Mouse (Mus musculus): ENCODE measurements around the gene Olfr509. TPM values are rescaled to one million over a fixed set of nuclear protein-coding genes. Genes with fewer than 3 reads are reported as not detected.
"Not testable (repeated sequence)": the region's sequence is repeated elsewhere in the genome, so short reads cannot be mapped to it uniquely, and the experiment has no call there.

Gene Olfr509
- 0.06 and 0.25 TPM in 2 replicates for polyA plus RNA-seq (2015; fragmentation: Nextera tagmentation; extraction: Ambion mirVana)

DNA sequence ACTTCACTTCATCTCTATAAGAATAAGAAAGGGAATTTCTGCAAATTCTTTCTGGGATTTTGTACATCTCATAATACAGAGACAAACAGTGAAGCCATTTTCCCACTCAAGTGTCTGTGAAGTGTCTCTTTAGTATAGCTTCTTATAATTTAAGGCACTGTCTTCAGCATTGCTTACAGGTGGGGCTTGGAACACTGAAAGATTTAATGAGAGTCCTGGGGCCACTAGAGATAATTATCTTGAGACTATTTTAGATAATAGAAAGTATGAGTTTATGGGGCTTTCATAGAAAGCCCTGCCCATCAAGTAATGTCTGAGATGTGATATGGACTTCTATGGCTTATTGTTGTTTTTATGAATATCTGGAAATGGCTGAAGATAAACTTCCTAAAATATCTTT lies at the start of gene Olfr509:
Gene Olfr509, minus strand, starts transcription at position 101 of the 400 bp plus-strand sequence.
- Histone ChIP-seq H3K4me1 (no peaks in the 10 kb centered on the region), H3K9ac (no peak within 1 kb of the TSS), H3K27ac (no peak within 1 kb of the TSS), H3K9me3 (no peaks in the 10 kb centered on the region), H3K4me3 (no peak within 1 kb of the TSS), H3K27me3 (no peaks in the 10 kb centered on the region), H3K36me3 (no peaks in the 10 kb centered on the region), H3K4me2 (no peak within 1 kb of the TSS)
- ATAC-seq (ENCODE audit: insufficient number of reproducible peaks, insufficient read depth, low FRiP score, low TSS enrichment, low read depth), result no peak

DNA sequence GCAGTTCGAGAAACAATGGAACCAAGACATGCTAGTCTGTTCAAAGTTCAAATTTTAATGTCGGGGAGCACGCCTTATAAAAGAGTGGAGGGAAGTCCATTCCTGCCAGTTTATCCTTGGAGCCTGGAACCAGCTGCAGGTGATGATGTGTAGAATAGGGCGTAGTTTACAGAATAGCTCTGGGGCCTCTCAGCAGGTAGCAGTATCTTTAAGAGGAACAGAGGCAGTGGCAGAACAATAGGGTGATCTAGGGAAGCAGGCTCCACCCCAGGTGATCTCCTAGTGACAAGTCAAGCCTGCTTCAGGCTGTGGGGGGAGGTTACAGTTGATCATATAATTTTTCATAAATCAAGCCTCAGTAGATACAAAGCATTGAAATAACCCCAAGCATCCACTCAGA lies 27.2 kb upstream of the Olfr509 start:
- Histone ChIP-seq H3K27me3 (no peaks in the 10 kb centered on the region), H3K4me1 (no peaks in the 10 kb centered on the region), H3K4me3 (no peak overlapping the region), H3K9ac (no peak overlapping the region), H3K9me3 (0 out of 2 replicates have a peak, but pooled peaks cover 3% of the 10 kb centered on the region), H3K36me3 (no peaks in the 10 kb centered on the region), H3K4me2 (no peak overlapping the region), H3K27ac (no peak overlapping the region)
- 80% methylated on average over 4 of the region's 4 CpGs for WGBS
- no peak for ATAC-seq (ENCODE audit: insufficient number of reproducible peaks, insufficient read depth, low FRiP score, low TSS enrichment, low read depth)

DNA sequence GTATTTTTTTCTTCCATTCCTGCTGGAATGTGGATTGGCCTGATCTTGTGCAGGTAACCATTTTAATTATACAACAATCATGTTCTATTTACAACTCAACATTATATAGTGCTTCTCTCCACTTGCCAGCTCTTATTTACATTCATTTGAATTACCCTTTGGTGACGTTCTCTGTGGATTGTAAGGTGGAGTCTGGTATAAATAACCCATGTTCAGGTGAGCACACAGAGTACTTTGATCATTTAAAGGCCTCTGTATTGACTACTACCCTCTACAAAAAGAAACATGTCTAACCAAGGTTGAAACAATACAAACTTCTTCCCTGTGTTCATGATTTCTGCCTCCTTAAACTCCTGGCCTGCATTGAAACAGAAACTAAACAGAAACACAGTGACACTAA lies 19.4 kb upstream of the Olfr509 start:
- H3K9me3 ChIP-seq, result no peaks in the 10 kb centered on the region
- no peak for ATAC-seq (ENCODE audit: insufficient number of reproducible peaks, insufficient read depth, low FRiP score, low TSS enrichment, low read depth)
- no peak overlapping the region for H3K9ac ChIP-seq
- no peaks in the 10 kb centered on the region for H3K36me3 ChIP-seq
- no peak overlapping the region for H3K4me2 ChIP-seq
- H3K4me1 ChIP-seq, result no peaks in the 10 kb centered on the region
- no peak overlapping the region for H3K4me3 ChIP-seq
- 62% methylated on average over 1 of the region's 1 CpGs for WGBS
- H3K27ac ChIP-seq, result no peak overlapping the region
- no peaks in the 10 kb centered on the region for H3K27me3 ChIP-seq

DNA sequence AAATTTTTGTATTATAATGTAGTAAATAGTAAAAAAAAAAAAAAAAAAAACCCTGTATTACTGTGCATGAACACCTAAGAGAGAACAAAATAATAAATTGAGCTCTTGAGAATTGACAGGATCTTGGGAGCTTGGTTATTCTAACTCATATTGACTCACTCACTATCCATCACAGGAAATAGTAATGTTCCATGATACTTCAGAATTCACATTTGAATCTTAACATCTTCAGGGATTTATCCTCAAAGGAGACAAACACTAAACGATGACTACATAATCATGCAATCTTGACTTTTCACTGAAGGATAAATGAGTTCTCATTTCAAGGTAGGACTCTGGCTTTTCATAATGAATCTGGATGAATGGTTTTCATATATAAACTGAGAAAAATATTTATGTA lies 14.4 kb upstream of the Olfr509 start, which contains the start of gene Olfr510:
Gene Olfr510, plus strand, starts transcription at position 301 of the 400 bp plus-strand sequence.
- H3K4me1 ChIP-seq, result no peaks in the 10 kb centered on the region
- H3K27ac ChIP-seq, result no peak within 1 kb of the TSS
- WGBS, result 81% methylated on average over 1 of the region's 1 CpGs
- no peak within 1 kb of the TSS for H3K4me3 ChIP-seq
- H3K9ac ChIP-seq, result no peak within 1 kb of the TSS
- no peaks in the 10 kb centered on the region for H3K9me3 ChIP-seq
- ATAC-seq (ENCODE audit: insufficient number of reproducible peaks, insufficient read depth, low FRiP score, low TSS enrichment, low read depth), result no peak
- no peak within 1 kb of the TSS for H3K4me2 ChIP-seq
- H3K27me3 ChIP-seq, result no peaks in the 10 kb centered on the region
- H3K36me3 ChIP-seq, result no peaks in the 10 kb centered on the region

DNA sequence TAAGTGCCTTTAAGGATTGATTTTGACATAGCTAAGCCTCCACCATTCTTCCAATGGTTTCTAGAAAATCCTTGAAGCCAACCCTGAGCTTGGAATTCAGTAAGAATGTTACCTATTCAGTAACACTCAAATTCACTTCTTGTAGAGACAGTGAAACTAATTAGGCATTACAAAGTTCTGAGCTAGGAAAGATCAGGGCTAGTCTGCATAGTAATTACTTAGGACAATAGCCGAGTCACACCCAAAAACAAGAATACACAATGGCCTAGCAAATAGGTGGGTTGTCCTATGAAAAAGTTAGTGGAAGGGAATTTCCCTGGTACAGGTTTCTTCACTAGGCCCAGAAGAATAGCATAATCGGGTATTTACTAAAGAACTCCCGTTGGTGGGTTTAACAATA lies 10.7 kb upstream of the Olfr509 start:
- 85% methylated on average over 3 of the region's 3 CpGs for WGBS
- H3K9me3 ChIP-seq, result no peaks in the 10 kb centered on the region
- H3K9ac ChIP-seq, result no peak overlapping the region
- no peaks in the 10 kb centered on the region for H3K4me1 ChIP-seq
- no peak overlapping the region for H3K4me2 ChIP-seq
- H3K27ac ChIP-seq, result no peak overlapping the region
- H3K4me3 ChIP-seq, result no peak overlapping the region
- ATAC-seq (ENCODE audit: insufficient number of reproducible peaks, insufficient read depth, low FRiP score, low TSS enrichment, low read depth), result no peak
- no peaks in the 10 kb centered on the region for H3K27me3 ChIP-seq
- H3K36me3 ChIP-seq, result no peaks in the 10 kb centered on the region

DNA sequence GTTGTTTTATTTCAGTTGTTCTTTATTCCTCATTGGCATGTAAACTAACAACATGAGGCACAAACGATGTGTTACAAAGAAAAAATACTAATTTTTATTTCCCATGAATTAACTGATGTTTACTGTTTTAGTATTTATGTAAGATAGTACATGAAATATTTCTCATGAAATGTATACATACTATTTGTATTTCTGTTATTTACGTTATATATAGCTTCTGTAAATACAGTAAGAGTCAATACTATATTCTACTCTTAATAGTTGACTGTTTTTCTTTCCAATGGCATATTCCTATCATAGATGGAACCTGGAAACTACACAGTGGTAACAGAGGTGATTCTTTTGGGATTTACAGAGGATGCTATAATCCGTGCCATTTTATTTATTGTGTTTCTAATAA lies 22.0 kb downstream of the Olfr509 start, which contains the start of gene Olfr508:
Gene Olfr508, plus strand, starts transcription at position 301 of the 400 bp plus-strand sequence.
- no peak for ATAC-seq (ENCODE audit: insufficient number of reproducible peaks, insufficient read depth, low FRiP score, low TSS enrichment, low read depth)
- Histone ChIP-seq H3K27me3 (no peaks in the 10 kb centered on the region), H3K9me3 (no peaks in the 10 kb centered on the region), H3K4me3 (no peak within 1 kb of the TSS), H3K36me3 (no peaks in the 10 kb centered on the region), H3K9ac (no peak within 1 kb of the TSS), H3K4me2 (no peak within 1 kb of the TSS), H3K27ac (no peak within 1 kb of the TSS), H3K4me1 (no peaks in the 10 kb centered on the region)
- WGBS, result 80% methylated on average over 3 of the region's 3 CpGs

DNA sequence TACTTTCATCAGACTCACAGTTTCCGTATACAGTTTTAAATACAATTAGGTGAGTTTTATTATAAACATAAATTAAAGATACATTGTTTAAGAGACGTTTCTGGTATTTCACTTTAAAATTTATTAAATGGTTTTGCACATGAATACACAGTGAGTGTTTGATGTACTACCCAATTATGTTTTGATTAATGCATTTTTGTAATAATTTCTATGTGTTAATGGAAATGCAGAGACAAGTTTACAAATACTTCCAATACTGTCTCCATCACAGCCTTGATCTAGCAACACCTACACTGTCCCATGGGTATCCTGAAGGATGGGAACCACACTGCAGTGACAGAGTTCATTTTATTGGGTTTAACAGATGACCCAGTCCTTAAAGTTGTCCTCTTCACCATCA lies 30.2 kb downstream of the Olfr509 start, which contains the start of gene Olfr507:
Gene Olfr507, plus strand, starts transcription at position 301 of the 400 bp plus-strand sequence.
- Histone ChIP-seq H3K4me2 (no peak within 1 kb of the TSS), H3K27ac (no peak within 1 kb of the TSS), H3K27me3 (no peaks in the 10 kb centered on the region), H3K4me3 (no peak within 1 kb of the TSS), H3K9me3 (no peaks in the 10 kb centered on the region), H3K4me1 (no peaks in the 10 kb centered on the region), H3K36me3 (no peaks in the 10 kb centered on the region), H3K9ac (no peak within 1 kb of the TSS)
- ATAC-seq (ENCODE audit: insufficient number of reproducible peaks, insufficient read depth, low FRiP score, low TSS enrichment, low read depth), result no peak
- 79% methylated on average over 2 of the region's 2 CpGs for WGBS

DNA sequence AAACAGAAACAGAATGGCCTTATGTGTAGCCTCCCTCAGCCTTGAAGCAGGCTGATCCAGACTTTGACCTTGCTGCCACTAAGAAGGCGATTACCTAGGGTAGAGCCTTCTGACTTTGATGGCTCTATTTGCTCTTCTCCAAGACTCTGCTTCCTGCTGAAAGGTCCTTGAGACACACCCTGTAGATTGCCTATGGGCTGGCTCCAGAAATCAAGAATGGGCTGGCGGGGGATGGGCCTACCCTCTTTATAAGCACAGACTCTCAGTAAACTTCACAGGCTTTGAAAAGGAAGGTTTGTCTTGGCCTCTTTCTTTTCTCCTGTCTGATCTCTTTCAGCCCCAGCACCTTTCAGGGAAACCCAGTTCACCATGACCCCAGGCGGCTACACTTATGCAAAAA lies 34.9 kb downstream of the Olfr509 start:
- not testable (repeated sequence) for H3K36me3 ChIP-seq; ATAC-seq (ENCODE audit: insufficient number of reproducible peaks, insufficient read depth, low FRiP score, low TSS enrichment, low read depth); H3K9me3 ChIP-seq; H3K4me3 ChIP-seq; H3K4me2 ChIP-seq; H3K27me3 ChIP-seq; H3K4me1 ChIP-seq; H3K27ac ChIP-seq; H3K9ac ChIP-seq
- WGBS, result 51% methylated on average over 3 of the region's 3 CpGs

DNA sequence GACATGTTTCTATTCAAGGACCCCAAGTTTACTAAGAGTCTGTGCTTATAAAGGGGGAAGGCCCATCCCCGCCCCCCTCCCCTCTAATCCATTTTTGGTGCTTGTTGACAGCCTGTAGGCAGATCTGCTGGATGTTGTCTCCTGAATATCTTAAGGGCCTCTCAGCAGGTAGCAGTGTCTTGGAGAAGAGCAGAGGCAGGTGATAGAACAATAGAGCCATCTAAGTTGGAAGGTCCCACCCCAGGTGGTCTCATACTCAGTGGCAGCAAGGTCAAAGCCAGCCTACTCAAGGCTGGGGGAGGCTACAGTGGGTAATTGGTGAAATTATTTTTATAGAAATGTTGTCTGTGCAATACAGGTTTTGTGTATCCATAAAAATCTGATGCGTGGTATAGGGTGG lies 37.6 kb downstream of the Olfr509 start:
- no peak overlapping the region for H3K9ac ChIP-seq
- H3K4me1 ChIP-seq, result no peaks in the 10 kb centered on the region
- H3K4me2 ChIP-seq, result no peak overlapping the region
- H3K4me3 ChIP-seq, result no peak overlapping the region
- WGBS, result 87% methylated on average over 2 of the region's 2 CpGs
- no peak for ATAC-seq (ENCODE audit: insufficient number of reproducible peaks, insufficient read depth, low FRiP score, low TSS enrichment, low read depth)
- H3K27me3 ChIP-seq, result no peaks in the 10 kb centered on the region
- no peaks in the 10 kb centered on the region for H3K36me3 ChIP-seq
- H3K27ac ChIP-seq, result no peak overlapping the region
- H3K9me3 ChIP-seq, result no peaks in the 10 kb centered on the region

DNA sequence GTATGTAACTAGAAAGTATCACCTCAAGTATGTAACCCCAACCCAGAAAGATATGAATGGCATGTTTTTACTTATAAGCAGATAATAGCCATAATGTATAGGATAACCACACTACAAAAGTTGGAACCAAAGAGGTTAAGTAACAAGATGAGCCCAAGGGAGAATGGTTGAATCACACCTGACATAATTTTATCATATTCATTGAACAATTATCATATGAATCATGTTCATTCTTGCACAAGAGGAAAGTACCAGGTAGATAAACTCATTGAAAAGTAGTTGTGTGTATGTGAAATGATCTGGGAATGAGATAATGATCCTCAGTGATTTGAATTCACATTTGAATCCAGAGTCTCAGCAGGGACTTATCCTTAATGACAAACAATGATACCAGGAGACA lies 41.2 kb downstream of the Olfr509 start, which contains the start of gene Olfr506:
Gene Olfr506, plus strand, starts transcription at position 301 of the 400 bp plus-strand sequence.
- Histone ChIP-seq H3K4me1 (no peaks in the 10 kb centered on the region), H3K36me3 (no peaks in the 10 kb centered on the region), H3K9me3 (no peaks in the 10 kb centered on the region)

DNA sequence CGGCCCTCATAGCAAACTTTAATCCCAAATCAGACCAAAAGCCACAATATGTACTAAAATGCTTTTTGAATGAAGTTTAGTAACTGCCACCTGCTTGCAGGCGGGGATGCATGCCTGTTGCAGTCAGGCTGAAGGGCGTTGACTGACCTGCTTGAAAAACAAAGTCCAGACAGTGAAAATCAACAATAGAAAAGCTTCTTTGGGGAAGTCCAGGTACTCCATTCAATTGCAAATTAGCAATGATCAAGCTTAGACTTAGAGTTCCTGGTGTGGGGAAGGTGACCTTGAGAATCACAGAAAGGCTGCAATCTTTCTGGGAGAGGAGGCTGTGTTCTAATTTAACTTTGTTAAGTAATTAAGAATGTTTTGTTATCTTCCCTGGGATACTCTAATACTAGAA lies 49.8 kb downstream of the Olfr509 start:
- not testable (repeated sequence) for H3K9ac ChIP-seq; H3K4me1 ChIP-seq; H3K27ac ChIP-seq; H3K4me3 ChIP-seq; H3K36me3 ChIP-seq; H3K27me3 ChIP-seq; H3K9me3 ChIP-seq; ATAC-seq (ENCODE audit: insufficient number of reproducible peaks, insufficient read depth, low FRiP score, low TSS enrichment, low read depth); H3K4me2 ChIP-seq
- 77% methylated on average over 3 of the region's 3 CpGs for WGBS

More for the DNA sequence above, 41.2 kb downstream of the Olfr509 start, which contains the start of gene Olfr506:
- ATAC-seq (ENCODE audit: insufficient number of reproducible peaks, insufficient read depth, low FRiP score, low TSS enrichment, low read depth), result no peak
- H3K9ac ChIP-seq, result no peak within 1 kb of the TSS
- H3K4me2 ChIP-seq, result no peak within 1 kb of the TSS
- H3K4me3 ChIP-seq, result no peak within 1 kb of the TSS
- no peaks in the 10 kb centered on the region for H3K27me3 ChIP-seq
- H3K27ac ChIP-seq, result no peak within 1 kb of the TSS
